In genomic region chr12:51095974-51096373, GRCm38 (mm10) we compare ENCODE assay signal across 20 mouse cellular contexts.
A peak's percentile ranks its signal among the peaks of the same experiment; 100 is the strongest.
DNase-seq lines count a peak whose midpoint lies in the region; ATAC-seq and TF ChIP-seq lines count a peak whose summit lies in the region.
"Had no signal": no experiment of that assay in that cellular context is flagged by ENCODE, and none has a peak within 500 bp of the region (broad histone marks: within the 10 kb centered on the region; RNA-seq: fewer than 3 reads in every experiment).

No protein-coding gene starts in this region.

- no peaks in the 10 kb centered on the region for H3K27me3 ChIP-seq in forebrain, embryonic 16.5 days (replicated peaks; ENCODE audit: control insufficient read depth, insufficient read depth, low read length)
- H3K27me3 ChIP-seq: embryonic facial prominence, embryonic 12.5 days; heart, embryonic 13.5 days had no signal

- intact Hi-C loops in left cerebral cortex, adult 2 months (cut with DNase I), result loop anchor here (5.0 kb wide), 1 partner anchor 39 kb away; no protein-coding TSS in a partner anchor

- H3K36me3 ChIP-seq in forebrain, embryonic 16.5 days (ENCODE audit: control insufficient read depth, insufficient read depth), result no peaks in the 10 kb centered on the region
- H3K36me3 ChIP-seq: embryonic facial prominence, embryonic 12.5 days; heart, embryonic 13.5 days had no signal

- peak; percentile 89 for ATAC-seq in frontal cortex, adult (ENCODE audit: low TSS enrichment)
- peak; percentile 74 for ATAC-seq in forebrain, embryonic 16.5 days
- ATAC-seq: hindbrain, embryonic 16.5 days; inflammation-experienced regulatory T-cells, adult 6 months; intestine, postnatal 0 days had no signal

- no peak for TF ChIP-seq POLR2A in brain, embryonic 14.5 days (IDR thresholded peaks at IDR 0.05; ENCODE audit: borderline replicate concordance, extremely low read depth, insufficient read depth, insufficient read length, poor library complexity, severe bottlenecking)

- no peak for TF ChIP-seq CTCF in left cerebral cortex, adult 2 months (IDR thresholded peaks at IDR 0.05)
- no peak for TF ChIP-seq CTCF in brain, embryonic 14.5 days (IDR thresholded peaks at IDR 0.05; ENCODE audit: borderline replicate concordance, extremely low read depth, insufficient read depth, insufficient read length)

- no peak for DNase-seq in frontal cortex, postnatal 25 days (ENCODE audit: low spot score in 2 of 2)
- DNase-seq in left cerebral cortex, adult 2 months (ENCODE audit: extremely low spot score in 1 of 2, low spot score in 2 of 2), result no peak
- no peak for DNase-seq in left cerebral cortex, adult 9 months (ENCODE audit: low spot score in 2 of 2)
- DNase-seq in brain, embryonic 14.5 days (ENCODE audit: low read depth), result peak; percentile 41
- no peak for DNase-seq in thymus, postnatal 14 days
- DNase-seq: adrenal gland, adult 2 months; adrenal gland, postnatal 25 days; cerebellum, adult 11 months; cerebellum, adult 8-10 months; cerebellum, postnatal 14 days; gastrocnemius, postnatal 36 days; heart, adult 11 months; heart, postnatal 36 days had no signal

- H3K9me3 ChIP-seq in forebrain, embryonic 16.5 days (ENCODE audit: control insufficient read depth, low read length), result no peaks in the 10 kb centered on the region
- H3K9me3 ChIP-seq: embryonic facial prominence, embryonic 12.5 days; heart, embryonic 13.5 days had no signal

- H3K9ac ChIP-seq in forebrain, embryonic 16.5 days (replicated peaks; ENCODE audit: low read depth, low read length), result no peak overlapping the region
- H3K9ac ChIP-seq: embryonic facial prominence, embryonic 12.5 days; heart, embryonic 13.5 days had no signal

- 69% methylated on average over 4 of the region's 4 CpGs for WGBS in forebrain, embryonic 16.5 days

- no peaks in the 10 kb centered on the region for H3K4me1 ChIP-seq in forebrain, embryonic 16.5 days (replicated peaks; ENCODE audit: control insufficient read depth, insufficient read depth, low read length)
- H3K4me1 ChIP-seq: embryonic facial prominence, embryonic 12.5 days had no signal

- H3K4me2 ChIP-seq in forebrain, embryonic 16.5 days (ENCODE audit: low read length), result no peak overlapping the region
- H3K4me2 ChIP-seq: embryonic facial prominence, embryonic 12.5 days; heart, embryonic 13.5 days had no signal

- no peak overlapping the region for H3K4me3 ChIP-seq in left cerebral cortex, adult 2 months
- H3K4me3 ChIP-seq in forebrain, embryonic 16.5 days (replicated peaks; ENCODE audit: low read length), result no peak overlapping the region
- H3K4me3 ChIP-seq: embryonic facial prominence, embryonic 12.5 days; heart, embryonic 13.5 days had no signal

- peak overlapping the region; percentile 25; the same call in 1 of the 2 replicates for H3K27ac ChIP-seq in left cerebral cortex, adult 2 months
- H3K27ac ChIP-seq in forebrain, embryonic 16.5 days (ENCODE audit: low read length), result peak overlapping the region; percentile 22
- H3K27ac ChIP-seq: embryonic facial prominence, embryonic 12.5 days; heart, embryonic 13.5 days had no signal
